Mouse (Mus musculus): ENCODE measurements around the gene Opcml. TPM values are rescaled to one million over a fixed set of nuclear protein-coding genes. Genes with fewer than 3 reads are reported as not detected.
A peak's percentile ranks its signal among the peaks of the same experiment; 100 is the strongest.

Opcml gene
- total and polyA plus RNA-seq, 2 experiments from 2014 or later, result 0.49 to 0.57 TPM

- ATAC-seq (ENCODE audit: insufficient read depth, low read depth), result no peak
- TF ChIP-seq CTCF (IDR thresholded peaks at IDR 0.05; ENCODE audit: low read depth), result no peak
- no peak for TF ChIP-seq EP300 (IDR thresholded peaks at IDR 0.05; ENCODE audit: low read depth)
- 71% methylated on average over 1 of the region's 1 CpGs for WGBS
- no peak for DNase-seq (ENCODE audit: low spot score)
- no peak overlapping the region for H3K4me3 ChIP-seq (ENCODE audit: low read depth, low read length)
- H3K9me3 ChIP-seq (replicated peaks; ENCODE audit: control insufficient read depth, low read length), result no peaks in the 10 kb centered on the region
- no peak overlapping the region for H3K4me2 ChIP-seq (ENCODE audit: low read depth, low read length)
- H3K27me3 ChIP-seq (ENCODE audit: control insufficient read depth, insufficient read depth, low read length), result no peaks in the 10 kb centered on the region
- no peaks in the 10 kb centered on the region for H3K4me1 ChIP-seq (ENCODE audit: control insufficient read depth, insufficient read depth)
- H3K36me3 ChIP-seq (replicated peaks; ENCODE audit: control insufficient read depth, insufficient read depth, low read length), result no peaks in the 10 kb centered on the region
- H3K9ac ChIP-seq (replicated peaks; ENCODE audit: low read depth, low read length), result no peak overlapping the region
- no peak overlapping the region for H3K27ac ChIP-seq (ENCODE audit: low read depth)
Measured at GRCm38 (mm10) chr9:28533191-28533590, 742.6 kb downstream of the Opcml start.

DNA sequence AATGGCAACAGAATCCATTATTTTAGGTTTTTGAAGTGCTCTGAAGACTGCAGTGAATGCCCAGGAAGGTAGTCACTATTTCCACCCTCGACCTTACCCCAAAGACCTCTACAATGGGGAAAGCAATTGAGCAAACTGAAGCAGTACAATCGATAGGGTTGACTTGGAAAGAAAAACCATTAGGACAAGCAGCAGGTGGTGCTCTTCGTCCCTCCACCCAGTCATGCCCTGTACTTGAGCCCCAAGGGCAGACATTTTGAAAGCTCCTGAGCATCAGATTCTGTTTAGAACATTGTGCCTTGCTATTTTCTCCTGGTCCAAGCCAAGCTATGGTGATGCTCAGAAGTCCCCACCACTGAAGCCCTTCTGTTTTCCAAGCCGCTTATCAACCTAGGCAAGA is 744.4 kb downstream of the Opcml start:
- no peak for ATAC-seq (ENCODE audit: insufficient read depth, low read depth)
- no peak overlapping the region for H3K9ac ChIP-seq (replicated peaks; ENCODE audit: low read depth, low read length)
- H3K27me3 ChIP-seq (ENCODE audit: control insufficient read depth, insufficient read depth, low read length), result no peaks in the 10 kb centered on the region
- no peak for TF ChIP-seq EP300 (IDR thresholded peaks at IDR 0.05; ENCODE audit: low read depth)
- no peak for TF ChIP-seq CTCF (IDR thresholded peaks at IDR 0.05; ENCODE audit: low read depth)
- no peak for DNase-seq (ENCODE audit: low spot score)
- WGBS, result 80% methylated on average over 4 of the region's 4 CpGs
- H3K4me3 ChIP-seq (ENCODE audit: low read depth, low read length), result no peak overlapping the region
- H3K4me1 ChIP-seq (ENCODE audit: control insufficient read depth, insufficient read depth), result no peaks in the 10 kb centered on the region
- no peaks in the 10 kb centered on the region for H3K36me3 ChIP-seq (replicated peaks; ENCODE audit: control insufficient read depth, insufficient read depth, low read length)
- H3K27ac ChIP-seq (ENCODE audit: low read depth), result no peak overlapping the region
- H3K9me3 ChIP-seq (replicated peaks; ENCODE audit: control insufficient read depth, low read length), result no peaks in the 10 kb centered on the region
- H3K4me2 ChIP-seq (ENCODE audit: low read depth, low read length), result no peak overlapping the region

GRCm38 (mm10) chr9:28536637-28537036 is 746.1 kb downstream of the Opcml start:
- Histone ChIP-seq H3K36me3 (replicated peaks; ENCODE audit: control insufficient read depth, insufficient read depth, low read length) (no peaks in the 10 kb centered on the region), H3K4me3 (ENCODE audit: low read depth, low read length) (no peak overlapping the region), H3K4me1 (ENCODE audit: control insufficient read depth, insufficient read depth) (no peaks in the 10 kb centered on the region), H3K27ac (ENCODE audit: low read depth) (no peak overlapping the region), H3K9me3 (replicated peaks; ENCODE audit: control insufficient read depth, low read length) (no peaks in the 10 kb centered on the region), H3K27me3 (ENCODE audit: control insufficient read depth, insufficient read depth, low read length) (no peaks in the 10 kb centered on the region), H3K4me2 (ENCODE audit: low read depth, low read length) (no peak overlapping the region), H3K9ac (replicated peaks; ENCODE audit: low read depth, low read length) (no peak overlapping the region)
- DNase-seq (ENCODE audit: low spot score) (peak; percentile 10), ATAC-seq (ENCODE audit: insufficient read depth, low read depth) (no peak)
- TF ChIP-seq CTCF (IDR thresholded peaks at IDR 0.05; ENCODE audit: low read depth) (no peak), EP300 (IDR thresholded peaks at IDR 0.05; ENCODE audit: low read depth) (no peak)
- 41% methylated on average over 4 of the region's 4 CpGs for WGBS

- H3K4me2 ChIP-seq (ENCODE audit: low read depth, low read length), result peak overlapping the region; percentile 24; the same call in 1 of the 2 replicates
- no peaks in the 10 kb centered on the region for H3K9me3 ChIP-seq (replicated peaks; ENCODE audit: control insufficient read depth, low read length)
- ATAC-seq (ENCODE audit: insufficient read depth, low read depth), result no peak
- no peak overlapping the region for H3K4me3 ChIP-seq (ENCODE audit: low read depth, low read length)
- 16% methylated on average over 9 of the region's 9 CpGs for WGBS
- H3K9ac ChIP-seq (replicated peaks; ENCODE audit: low read depth, low read length), result no peak overlapping the region
- H3K27ac ChIP-seq (ENCODE audit: low read depth), result no peak overlapping the region
- H3K27me3 ChIP-seq (ENCODE audit: control insufficient read depth, insufficient read depth, low read length), result no peaks in the 10 kb centered on the region
- TF ChIP-seq CTCF (IDR thresholded peaks at IDR 0.05; ENCODE audit: low read depth) (no peak), EP300 (IDR thresholded peaks at IDR 0.05; ENCODE audit: low read depth) (no peak)
- no peak for DNase-seq (ENCODE audit: low spot score)
- no peaks in the 10 kb centered on the region for H3K36me3 ChIP-seq (replicated peaks; ENCODE audit: control insufficient read depth, insufficient read depth, low read length)
- no peaks in the 10 kb centered on the region for H3K4me1 ChIP-seq (ENCODE audit: control insufficient read depth, insufficient read depth)
Measured at GRCm38 (mm10) chr9:28548189-28548588, 757.6 kb downstream of the Opcml start.

DNA sequence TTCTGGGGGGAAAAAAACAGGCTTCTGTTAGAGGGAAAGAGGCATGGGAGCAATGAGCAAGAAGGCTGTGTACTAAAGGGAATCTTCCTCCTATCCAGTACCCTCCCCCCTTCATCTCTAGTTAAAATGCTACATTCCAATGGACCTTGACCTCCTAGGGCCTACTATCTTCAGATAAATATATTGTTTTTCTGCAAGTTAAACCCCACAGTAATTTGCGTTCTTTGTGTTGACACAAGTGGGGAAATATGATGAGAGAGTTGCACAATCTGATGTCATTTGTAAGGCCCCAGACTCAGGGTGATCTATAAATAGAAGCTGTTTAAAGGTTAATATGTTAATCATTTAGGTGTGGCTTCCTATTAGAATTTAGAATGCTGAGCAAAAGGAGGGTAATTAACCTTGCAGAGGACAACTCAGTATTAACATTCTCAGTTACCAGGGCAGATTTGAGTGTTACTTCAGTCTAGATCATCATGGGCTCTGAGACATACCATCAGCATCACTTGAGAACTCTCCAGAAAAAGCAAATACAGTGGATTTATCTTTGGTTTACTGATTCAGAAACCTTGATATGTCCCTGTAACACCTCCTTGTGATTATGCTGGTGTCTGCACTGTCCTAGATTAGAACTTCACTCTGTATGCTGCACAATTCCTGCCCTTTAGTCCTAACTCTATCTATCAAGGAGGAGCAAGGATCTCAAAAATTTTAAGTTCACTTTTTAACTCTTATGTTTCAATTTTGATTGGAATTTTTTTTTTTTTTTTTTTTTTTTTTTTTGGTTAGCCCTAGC is 762.0 kb downstream of the Opcml start:
- H3K27ac ChIP-seq (ENCODE audit: low read depth), result no peak overlapping the region
- no peak overlapping the region for H3K4me2 ChIP-seq (ENCODE audit: low read depth, low read length)
- ATAC-seq (ENCODE audit: insufficient read depth, low read depth) (no peak), DNase-seq (ENCODE audit: low spot score) (no peak)
- no peak overlapping the region for H3K4me3 ChIP-seq (ENCODE audit: low read depth, low read length)
- TF ChIP-seq EP300 (IDR thresholded peaks at IDR 0.05; ENCODE audit: low read depth) (no peak), CTCF (IDR thresholded peaks at IDR 0.05; ENCODE audit: low read depth) (no peak)
- H3K9ac ChIP-seq (replicated peaks; ENCODE audit: low read depth, low read length), result no peak overlapping the region
- no peaks in the 10 kb centered on the region for H3K4me1 ChIP-seq (ENCODE audit: control insufficient read depth, insufficient read depth)
- no peaks in the 10 kb centered on the region for H3K9me3 ChIP-seq (replicated peaks; ENCODE audit: control insufficient read depth, low read length)
- no peaks in the 10 kb centered on the region for H3K27me3 ChIP-seq (ENCODE audit: control insufficient read depth, insufficient read depth, low read length)
- 44% methylated on average over 1 of the region's 1 CpGs for WGBS
- H3K36me3 ChIP-seq (replicated peaks; ENCODE audit: control insufficient read depth, insufficient read depth, low read length), result no peaks in the 10 kb centered on the region

- WGBS, result 70% methylated on average over 2 of the region's 2 CpGs
- H3K36me3 ChIP-seq (replicated peaks; ENCODE audit: control insufficient read depth, insufficient read depth, low read length), result no peaks in the 10 kb centered on the region
- no peak for DNase-seq (ENCODE audit: low spot score)
Measured at GRCm38 (mm10) chr9:28558628-28559027, 768.1 kb downstream of the Opcml start.

More at GRCm38 (mm10) chr9:28558628-28559027, 768.1 kb downstream of the Opcml start:
- Histone ChIP-seq H3K4me1 (ENCODE audit: control insufficient read depth, insufficient read depth) (no peaks in the 10 kb centered on the region), H3K27me3 (ENCODE audit: control insufficient read depth, insufficient read depth, low read length) (no peaks in the 10 kb centered on the region), H3K9me3 (replicated peaks; ENCODE audit: control insufficient read depth, low read length) (no peaks in the 10 kb centered on the region), H3K4me3 (ENCODE audit: low read depth, low read length) (no peak overlapping the region), H3K4me2 (ENCODE audit: low read depth, low read length) (no peak overlapping the region), H3K9ac (replicated peaks; ENCODE audit: low read depth, low read length) (no peak overlapping the region), H3K27ac (ENCODE audit: low read depth) (no peak overlapping the region)
- no peak for TF ChIP-seq CTCF (IDR thresholded peaks at IDR 0.05; ENCODE audit: low read depth)
- TF ChIP-seq EP300 (IDR thresholded peaks at IDR 0.05; ENCODE audit: low read depth), result no peak
- ATAC-seq (ENCODE audit: insufficient read depth, low read depth), result no peak
